Mouse (Mus musculus) erythroblast, embryonic 14.5 days (primary cell): Measurements from ENCODE around the gene 9530077C05Rik. TPM values are rescaled to one million over a fixed set of nuclear protein-coding genes. Genes with fewer than 3 reads are reported as not detected.

Source experiments
- H3K27me3 ChIP-seq: 2 replicates; pipeline ENCODE4 v1.6.1; 2012; ENCODE audit warnings: inconsistent platforms; ENCODE audit not compliant: control insufficient read depth
- H3K36me3 ChIP-seq: 2 replicates; pipeline ENCODE4 v1.6.1; 2012; ENCODE audit warnings: mild to moderate bottlenecking, inconsistent platforms; ENCODE audit not compliant: control insufficient read depth
- H3K4me1 ChIP-seq: 2 replicates; pipeline ENCODE4 v1.6.1; 2012; ENCODE audit warnings: inconsistent platforms; ENCODE audit not compliant: control insufficient read depth
- H3K4me3 ChIP-seq: replicated peaks from 2 replicates; pipeline ENCODE3; 2012; ENCODE audit warnings: moderate library complexity, mild to moderate bottlenecking, inconsistent platforms
- H3K9me3 ChIP-seq: 2 replicates; pipeline ENCODE4 v1.6.1; 2012; ENCODE audit warnings: low read length, inconsistent platforms, mixed read lengths; ENCODE audit not compliant: control insufficient read depth
- GATA1 ChIP-seq: IDR thresholded peaks from 2 replicates; pipeline ENCODE4 v1.6.1; 2012; ENCODE audit warnings: low read length, inconsistent platforms, mixed read lengths
- TAL1 ChIP-seq: IDR thresholded peaks from 3 replicates; pipeline ENCODE4 v1.6.1; 2012; ENCODE audit warnings: low read length, inconsistent platforms, mixed read lengths
- polyA plus RNA-seq: library from polyadenylated mRNA; stranded (reverse); fragments of >175 nt; gene quantifications from 2 replicates; pipeline ENCODE4 v1.2.3, GENCODE M21; 2012

9530077C05Rik gene
- polyA plus RNA-seq, 1 experiment, result 0.16 TPM

DNA sequence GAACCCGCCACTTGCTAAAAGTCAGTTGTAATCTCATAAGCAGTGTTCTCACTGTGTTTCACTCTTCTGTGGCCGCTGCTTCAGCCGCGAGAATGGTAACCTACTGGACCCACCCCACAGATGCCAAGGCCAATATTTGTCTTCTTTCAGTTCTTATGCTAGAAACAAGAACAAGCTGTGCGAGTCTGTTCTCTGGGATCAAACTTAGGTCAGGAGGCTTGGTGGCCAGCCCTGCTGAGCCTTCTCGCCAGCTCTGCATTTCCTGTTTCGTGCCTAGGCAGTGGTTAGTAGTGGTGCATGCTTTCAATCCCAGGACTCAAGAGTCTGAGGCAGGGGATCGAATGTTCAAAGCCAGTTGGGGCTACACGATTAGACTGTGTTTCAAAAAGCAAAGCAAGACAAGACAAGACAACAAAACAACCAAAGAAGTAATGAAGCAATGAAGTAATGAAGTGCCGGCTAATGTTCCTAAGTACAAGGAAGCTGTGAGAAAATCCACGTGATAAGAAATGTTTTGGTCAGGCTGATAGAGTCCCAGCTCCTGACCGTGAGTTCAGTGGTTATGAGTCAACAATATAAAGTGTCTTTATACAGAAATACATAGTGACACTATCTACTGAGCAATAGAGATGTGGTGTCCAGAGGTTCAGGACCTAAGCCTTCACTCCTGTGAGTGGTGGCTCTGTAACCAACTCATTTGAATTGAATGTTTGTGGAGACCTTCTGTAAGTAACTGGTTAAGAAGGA, 73.4 kb downstream of the 9530077C05Rik start:
- no peaks in the 10 kb centered on the region for H3K4me1 ChIP-seq
- no peak for TF ChIP-seq TAL1
- no peak for TF ChIP-seq GATA1
- H3K36me3 ChIP-seq, result no peaks in the 10 kb centered on the region
- H3K4me3 ChIP-seq, result no peak overlapping the region
- H3K9me3 ChIP-seq, result no peaks in the 10 kb centered on the region
- no peaks in the 10 kb centered on the region for H3K27me3 ChIP-seq

- Histone ChIP-seq H3K4me3 (no peak overlapping the region), H3K4me1 (no peaks in the 10 kb centered on the region), H3K9me3 (no peaks in the 10 kb centered on the region), H3K27me3 (no peaks in the 10 kb centered on the region), H3K36me3 (no peaks in the 10 kb centered on the region)
- TF ChIP-seq TAL1 (no peak), GATA1 (no peak)
Measured at GRCm38 (mm10) chr9:22486211-22486610, 74.9 kb downstream of the 9530077C05Rik start.

DNA sequence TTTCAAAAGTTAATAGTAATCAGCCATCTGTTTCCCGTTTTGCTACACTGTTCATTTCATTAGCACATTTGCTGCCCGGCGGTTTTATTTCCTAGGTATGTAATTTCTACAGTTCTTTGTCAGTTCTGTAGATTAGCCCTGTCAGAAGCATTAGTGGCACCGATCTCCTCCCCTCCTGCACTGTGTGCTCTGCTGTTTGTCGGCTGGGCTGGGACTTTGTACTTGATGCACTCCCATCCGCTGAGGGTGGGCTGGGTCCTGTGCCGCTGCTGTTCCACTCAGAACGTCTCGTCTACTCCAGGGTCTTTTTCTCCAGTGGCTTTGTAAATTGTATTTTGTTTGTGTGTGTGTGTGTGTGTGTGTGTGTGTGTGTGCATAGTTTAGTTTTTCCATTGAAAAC, 77.7 kb downstream of the 9530077C05Rik start:
- Histone ChIP-seq H3K4me1 (no peaks in the 10 kb centered on the region), H3K36me3 (no peaks in the 10 kb centered on the region), H3K9me3 (no peaks in the 10 kb centered on the region), H3K27me3 (no peaks in the 10 kb centered on the region), H3K4me3 (no peak overlapping the region)
- TF ChIP-seq TAL1 (no peak), GATA1 (no peak)

Other genes starting within 250 kb of the 9530077C05Rik start
- not detected in 2 replicates for gene Zfp872, start 223.4 kb upstream of the 9530077C05Rik start, polyA plus RNA-seq
- gene Zfp809, start 185.8 kb upstream of the 9530077C05Rik start, polyA plus RNA-seq, result 0.06 TPM in 1 of 2 replicates, not detected in the other
- not detected in 2 replicates for gene Zfp599, start 151.6 kb upstream of the 9530077C05Rik start, polyA plus RNA-seq
- gene Zfp810, start 103.9 kb upstream of the 9530077C05Rik start, polyA plus RNA-seq, result 0.05 and 0.07 TPM in 2 replicates
- 0.48 and 0.87 TPM in 2 replicates for gene Anln, start 22.3 kb upstream of the 9530077C05Rik start, polyA plus RNA-seq
- not detected in 2 replicates for gene Gm17545, start 42.8 kb downstream of the 9530077C05Rik start, polyA plus RNA-seq
- gene Rp9, start 58.2 kb downstream of the 9530077C05Rik start, polyA plus RNA-seq, result 2.9 and 3.1 TPM in 2 replicates
- gene Bbs9, start 64.2 kb downstream of the 9530077C05Rik start, polyA plus RNA-seq, result 0.03 TPM in 1 of 2 replicates, not detected in the other